Mouse (Mus musculus): ENCODE measurements around the gene Rab36. TPM values are rescaled to one million over a fixed set of nuclear protein-coding genes. Genes with fewer than 3 reads are reported as not detected.

Rab36 gene
- 0.29 to 0.66 TPM (median 0.42 TPM) in 3 of 4 replicates, not detected in the other for total RNA-seq (2023; ENCODE audit: inconsistent age)

DNA sequence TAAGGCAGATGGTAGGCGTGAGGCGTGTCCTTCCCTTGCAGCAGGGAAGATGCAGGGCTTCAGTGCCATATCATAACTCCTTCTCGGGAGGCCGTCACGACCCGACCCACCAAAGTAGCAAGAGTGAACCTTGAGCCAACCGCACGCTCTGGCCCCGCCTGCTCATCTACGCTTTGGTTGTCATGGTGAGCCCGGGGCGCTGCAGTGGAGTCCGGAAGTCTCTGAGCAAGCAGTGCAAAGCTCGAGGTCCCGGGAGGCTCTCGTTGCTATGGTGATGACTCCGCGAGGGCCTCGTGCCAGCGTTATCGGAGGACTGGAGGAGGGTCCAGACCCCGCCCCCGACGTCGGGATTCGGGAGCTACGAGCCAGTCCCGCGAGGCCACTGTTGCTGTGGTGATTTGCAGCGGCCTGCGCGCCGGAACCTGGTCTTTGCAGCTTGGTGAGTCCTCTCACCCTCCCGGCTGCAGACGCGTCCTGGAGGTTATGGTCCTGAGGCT lies at the start of gene Rab36:
TSS of gene Rab36 (plus strand) at position 176 of the 497 bp plus-strand sequence.

DNA sequence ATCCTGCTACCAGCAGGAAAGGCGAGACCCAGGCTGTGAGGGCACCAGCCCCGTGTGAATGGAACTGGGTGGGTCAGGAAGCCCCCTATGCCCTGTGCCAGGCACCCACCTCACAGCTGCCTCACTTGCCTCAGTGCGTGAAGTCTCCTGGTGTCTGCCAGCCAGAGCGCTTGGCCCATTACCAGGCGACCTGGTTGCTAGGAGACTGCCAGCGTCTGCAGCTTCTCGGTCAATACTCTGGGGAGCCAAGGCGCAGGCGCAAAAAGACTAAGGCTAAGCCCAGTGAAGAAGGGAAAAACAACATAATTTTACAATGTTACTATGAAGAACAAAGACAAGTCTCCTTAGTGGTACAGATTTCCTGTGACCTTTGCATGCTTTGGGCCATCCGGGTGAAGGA lies 4.5 kb upstream of the Rab36 start, which contains the start of gene Rsph14:
TSS of gene Rsph14 (minus strand) at position 192 of the 400 bp plus-strand sequence.

DNA sequence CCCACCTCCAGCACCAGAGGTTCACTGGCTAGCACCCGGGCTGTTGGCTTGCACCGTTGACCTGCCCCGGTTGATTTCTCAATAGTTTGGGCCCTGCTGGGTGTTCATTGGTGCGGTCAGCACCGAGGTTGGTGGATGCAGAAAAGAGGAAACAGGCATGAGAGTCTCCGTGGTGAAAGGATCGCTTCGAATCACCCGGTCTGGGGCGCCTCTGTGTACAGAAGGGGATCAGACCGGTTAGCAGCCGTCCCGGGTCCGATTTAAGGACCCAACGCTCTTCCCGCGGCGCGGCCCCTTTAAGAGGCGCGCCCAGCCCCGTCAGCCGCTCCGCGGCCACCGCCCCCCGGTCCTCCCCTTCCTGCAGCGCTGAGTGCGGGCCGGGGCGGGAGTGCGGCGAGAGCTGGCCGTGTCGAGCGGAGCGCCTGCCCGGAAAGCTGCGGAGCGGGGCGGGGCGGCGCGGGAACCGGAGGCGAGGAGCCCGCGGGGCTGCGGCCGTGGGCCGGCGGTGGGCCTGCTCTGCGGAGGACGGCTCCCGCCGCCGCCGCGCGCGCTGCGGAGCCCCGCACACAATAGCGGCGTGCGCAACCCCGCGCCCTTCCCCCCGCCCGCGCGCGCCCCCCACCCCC lies 23.5 kb downstream of the Rab36 start, which contains the start of gene Bcr:
TSS of gene Bcr (plus strand) at position 376 of the 626 bp plus-strand sequence.

Other genes with a start within 250 kb of the Rab36 start
- 0.15 to 0.33 TPM in 2 of 4 replicates, not detected in the others for gene Gnaz, start 69.9 kb upstream of the Rab36 start, total RNA-seq (2023; ENCODE audit: inconsistent age)
- gene Rsph14, start 4.5 kb upstream of the Rab36 start, total RNA-seq (2023; ENCODE audit: inconsistent age), result not detected in 4 replicates
- gene Bcr, start 23.5 kb downstream of the Rab36 start, total RNA-seq (2023; ENCODE audit: inconsistent age), result 19.4 to 22.8 TPM (median 20.7 TPM) in 4 replicates
- 65.7 to 76.6 TPM (median 67.2 TPM) in 4 replicates for gene Specc1l, start 175.0 kb downstream of the Rab36 start, total RNA-seq (2023; ENCODE audit: inconsistent age)